Mouse (Mus musculus) left cerebral cortex, postnatal 36 days (tissue): ENCODE measurements around the gene Wrb. TPM values are rescaled to one million over a fixed set of nuclear protein-coding genes. Genes with fewer than 3 reads are reported as not detected.
"Not testable (repeated sequence)": the region's sequence is repeated elsewhere in the genome, so short reads cannot be mapped to it uniquely, and the experiment has no call there.

Experiments
- DNase-seq, 2 experiments: peaks; one replicate each; pipeline ENCODE4 v3.0.0; 2021 to 2022; ENCODE audit warnings: low spot score in 2 of 2, mixed read lengths in 1 of 2
- intact Hi-C: fragments of 180-260 bp; cut with DNase I; formaldehyde crosslinking; loops from one replicate; pipeline ENCODE4 v1.15.1; 2025
- total RNA-seq, 2 experiments: library from RNA; stranded (reverse); gene quantifications; 2 replicates each; pipeline ENCODE4 v1.2.3; 2021

The Wrb gene
- 10 to 100 TPM; 67.9 to 69.4 TPM for total RNA-seq

DNA sequence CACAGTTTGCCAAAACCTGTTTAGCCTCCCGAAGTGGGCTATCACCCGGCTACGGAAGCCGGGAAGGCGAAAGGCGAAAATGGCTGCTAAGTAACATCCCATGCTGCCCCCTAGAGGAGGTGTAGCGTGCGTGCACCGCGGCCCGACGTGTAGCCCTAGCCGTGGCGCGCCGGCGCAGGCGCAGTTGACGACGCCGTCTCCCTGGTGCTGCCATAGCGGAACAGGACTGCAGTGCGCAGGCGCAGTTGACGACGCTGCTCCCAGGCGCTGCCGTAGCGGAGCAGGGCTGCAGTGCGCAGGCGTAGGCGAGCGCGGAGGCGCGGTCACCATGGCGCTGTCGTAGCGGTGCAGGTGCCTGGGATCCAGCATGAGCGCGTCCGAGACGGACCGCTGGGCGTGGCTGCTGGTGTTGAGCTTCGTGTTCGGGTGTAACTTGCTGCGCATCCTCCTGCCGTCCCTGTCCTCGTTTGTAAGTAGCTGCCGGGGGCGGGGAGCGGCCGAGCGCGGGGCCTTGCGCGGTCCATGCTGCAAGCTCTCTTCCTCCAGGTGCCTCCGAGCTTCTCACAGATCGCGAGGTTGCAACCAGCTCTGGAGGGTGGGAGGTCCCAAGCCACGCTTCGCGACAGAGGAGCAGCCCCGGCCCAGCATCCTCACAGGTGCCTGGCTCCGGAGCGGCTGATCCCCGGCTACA lies at the start of gene Wrb:
Gene Wrb (plus strand): TSS at position 298 of the 691 bp plus-strand sequence.
- DNase-seq: peak; percentile 100
- intact Hi-C loops: loop anchor here (2.0 kb wide), 2 partner anchors 18 to 62 kb away; partner anchors contain the start of genes Brwd1 and Hmgn1

DNA sequence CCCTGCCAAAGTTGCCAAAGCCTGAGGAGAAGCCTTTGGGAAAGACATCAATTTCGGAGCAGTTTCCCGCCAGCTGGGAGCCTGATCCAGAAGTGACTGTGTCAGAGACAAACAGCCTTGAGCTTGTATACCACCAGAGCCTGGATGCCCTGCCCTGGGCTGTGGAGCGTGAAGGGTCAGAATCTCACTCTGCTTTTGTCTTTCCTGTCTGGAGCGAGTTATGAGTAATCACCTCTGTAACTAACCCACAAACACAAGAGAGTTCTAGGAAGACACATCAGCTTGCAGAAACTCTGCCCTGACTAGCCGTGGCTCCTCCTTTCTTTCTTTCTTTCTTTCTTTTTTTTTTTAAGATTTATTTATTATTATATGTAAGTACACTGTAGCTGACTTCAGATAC lies 49.2 kb upstream of the Wrb start:
- DNase-seq: no peak
- intact Hi-C loops: no loop called here

DNA sequence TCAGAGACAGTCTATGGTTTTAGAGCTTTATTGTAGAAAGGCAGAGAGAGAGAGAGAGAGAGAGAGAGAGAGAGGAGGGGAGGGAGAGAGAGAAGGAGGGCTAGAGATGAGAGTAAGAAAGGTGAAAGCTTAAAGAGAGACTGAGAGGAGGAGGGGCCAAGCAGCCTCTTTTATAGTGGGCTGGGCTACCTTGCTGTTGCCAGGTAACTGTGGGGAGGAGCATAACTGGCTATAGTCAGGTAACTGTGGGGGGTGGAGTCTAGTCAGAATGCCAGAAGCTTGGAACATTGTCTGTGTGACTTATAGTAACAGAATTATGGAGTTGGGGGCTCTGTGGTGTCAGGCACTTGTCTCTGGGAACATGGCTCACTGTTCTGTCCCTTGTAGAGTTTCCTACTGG lies 47.4 kb upstream of the Wrb start:
- DNase-seq, intact Hi-C loops: not testable (repeated sequence)

DNA sequence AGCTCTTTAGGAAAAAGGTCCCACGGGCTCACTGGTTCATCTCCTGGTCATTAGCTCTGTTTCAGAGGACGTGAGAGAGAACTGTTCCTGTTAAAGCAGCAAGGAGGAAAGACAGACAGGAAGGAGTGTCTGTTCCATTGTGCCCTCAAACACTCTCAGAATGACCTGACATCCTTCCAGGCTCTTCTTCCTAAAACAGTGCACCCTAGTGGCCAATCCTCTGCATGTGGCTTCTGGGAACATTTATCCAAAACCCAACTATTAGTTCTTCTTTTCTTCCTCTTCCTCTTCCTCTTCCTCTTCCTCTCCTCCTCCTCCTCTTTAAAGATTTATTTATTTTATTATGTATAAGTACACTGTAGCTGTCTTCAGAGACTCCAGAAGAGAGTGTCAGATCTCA lies 42.2 kb upstream of the Wrb start:
- no peak for DNase-seq
- intact Hi-C loops: no loop called here

GRCm38 (mm10) chr16:96109673-96110072 lies 35.5 kb upstream of the Wrb start:
- intact Hi-C loops: no loop called here
- DNase-seq: no peak

DNA sequence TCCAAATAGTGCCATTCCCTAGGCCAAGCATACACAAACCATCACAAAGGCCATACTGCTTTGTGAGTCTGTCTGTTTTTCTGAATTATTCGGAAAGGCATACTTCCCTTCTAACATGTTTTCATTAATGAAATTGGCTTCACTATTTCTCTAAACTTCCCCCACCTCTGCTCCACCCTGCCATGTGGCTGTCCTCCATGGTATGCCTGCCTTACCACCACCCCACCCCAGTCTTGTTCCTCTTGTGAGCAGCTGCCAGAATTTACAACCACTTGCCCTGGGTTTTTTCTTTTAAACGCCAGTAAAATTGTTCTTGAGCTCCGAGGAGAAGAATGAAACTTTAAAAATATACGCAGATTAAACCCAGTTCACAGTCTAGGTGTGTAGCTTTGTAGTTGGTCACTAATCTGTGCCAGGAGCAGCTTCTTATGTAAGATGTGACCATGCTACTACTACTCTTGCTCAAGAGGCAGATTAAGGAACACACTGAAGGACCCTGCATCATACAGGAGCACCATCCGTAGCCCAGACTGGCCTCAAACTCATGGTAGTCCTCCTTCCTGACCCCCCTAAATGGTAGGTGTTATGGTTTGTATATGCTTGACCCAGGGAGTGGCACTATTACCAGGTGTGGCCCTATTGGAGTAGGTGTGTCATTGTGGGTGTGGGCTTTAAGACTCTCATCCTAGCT lies 34.4 kb upstream of the Wrb start:
- intact Hi-C loops: no loop called here
- DNase-seq: no peak

DNA sequence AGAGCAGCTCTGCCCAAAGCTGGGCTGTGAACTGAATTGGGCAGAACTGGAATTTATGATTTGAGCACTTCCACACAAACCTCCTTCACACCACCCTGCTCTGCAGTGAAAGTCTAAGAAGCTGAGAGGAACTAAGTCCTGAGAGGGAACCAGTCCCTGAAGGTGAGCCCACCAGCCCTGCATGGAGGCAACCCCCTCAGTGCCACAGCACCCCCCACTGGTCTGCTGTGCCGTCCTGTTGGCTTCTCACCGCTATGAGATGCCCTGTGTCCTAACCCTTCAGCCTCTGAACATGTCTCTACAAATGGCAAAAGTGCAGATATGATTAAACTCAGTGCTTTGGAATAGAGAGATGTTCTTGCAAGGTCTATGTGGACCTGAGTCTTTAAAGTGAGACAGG lies 32.4 kb upstream of the Wrb start:
- no peak for DNase-seq
- intact Hi-C loops: no loop called here

DNA sequence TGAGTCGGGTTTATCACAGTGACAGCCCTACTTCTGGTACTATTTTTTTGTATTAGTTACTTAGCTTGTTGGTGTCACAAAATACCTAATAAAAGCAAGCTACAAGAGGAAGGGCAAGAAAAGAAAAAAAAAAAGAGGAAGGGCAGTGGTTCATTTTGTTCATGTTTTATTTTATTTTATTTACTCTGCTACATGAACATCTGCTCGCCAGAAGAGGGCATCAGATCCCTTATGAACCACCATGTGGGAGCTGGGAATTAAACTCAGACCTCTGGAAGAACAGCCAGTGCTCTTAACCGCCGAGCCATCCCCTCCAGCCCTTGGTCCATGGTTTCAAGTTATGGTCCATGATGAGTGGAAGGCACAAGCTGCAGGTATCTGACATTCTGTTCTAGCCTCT lies 30.5 kb upstream of the Wrb start:
- no peak for DNase-seq
- intact Hi-C loops: no loop called here

- intact Hi-C loops: no loop called here
- no peak for DNase-seq
Measured at GRCm38 (mm10) chr16:96120022-96120623, 25.1 kb upstream of the Wrb start.

DNA sequence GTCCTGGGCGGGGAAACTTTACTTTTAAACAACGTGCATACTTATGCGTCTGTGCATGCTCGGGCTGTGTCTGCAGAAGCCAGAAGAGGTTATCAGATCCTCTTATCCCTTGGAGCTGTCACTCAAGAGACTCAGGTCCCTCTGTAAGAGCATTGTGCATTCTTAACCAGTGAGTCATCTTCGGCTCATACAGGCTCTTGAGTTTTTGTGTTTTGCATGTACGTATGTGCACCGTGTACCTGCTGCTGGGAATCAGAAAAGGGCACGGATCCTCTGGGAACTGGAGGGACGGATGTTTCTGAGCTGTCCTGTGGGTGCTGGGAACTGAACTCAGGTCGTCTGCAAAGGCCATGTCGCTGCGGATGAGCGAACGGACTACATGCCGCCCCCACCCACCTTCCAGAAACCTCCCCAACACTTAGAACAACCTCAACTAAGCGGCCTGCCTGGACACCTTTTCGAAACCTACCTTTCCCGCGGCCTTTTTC lies 18.5 kb upstream of the Wrb start:
- intact Hi-C loops: loop anchor here (1.0 to 2.0 kb wide), 2 partner anchors 18 to 44 kb away; partner anchors contain the start of genes Brwd1 and Wrb
- peak in 1 of 2 experiments; percentile 26 for DNase-seq

DNA sequence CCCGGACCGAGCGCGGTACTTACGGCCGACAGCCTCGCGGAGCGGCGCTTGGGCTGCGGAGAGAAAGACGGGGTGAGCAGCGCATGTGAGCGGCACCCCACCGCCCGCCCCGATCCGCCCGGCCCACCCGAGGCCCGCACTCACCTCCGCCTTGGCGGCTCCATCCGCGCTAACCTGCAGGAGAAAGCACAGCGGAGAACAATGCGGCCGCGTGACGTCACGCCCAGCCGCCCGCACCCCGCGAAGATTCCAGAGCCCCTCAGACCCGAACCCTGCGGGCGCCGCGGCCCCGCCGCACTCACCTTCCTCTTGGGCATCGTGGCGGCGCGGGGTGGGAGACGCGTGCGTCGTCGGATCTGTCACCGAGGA lies 17.9 kb upstream of the Wrb start:
- no peak for DNase-seq
- intact Hi-C loops: loop anchor here (1.0 to 2.0 kb wide), 2 partner anchors 18 to 45 kb away; partner anchors contain the start of genes Brwd1 and Wrb

- DNase-seq: peak; percentile 92 to 94
- intact Hi-C loops: loop anchor here (1.0 to 2.0 kb wide), 2 partner anchors 17 to 46 kb away; partner anchors contain the start of genes Brwd1 and Wrb
Measured at GRCm38 (mm10) chr16:96127657-96128344, 17.4 kb upstream of the Wrb start, which contains the start of gene Hmgn1. Gene Hmgn1 (minus strand): TSS chr16:96127729.

GRCm38 (mm10) chr16:96128466-96128865 lies 16.7 kb upstream of the Wrb start:
- no peak for DNase-seq
- intact Hi-C loops: no loop called here

- intact Hi-C loops: loop anchor here (2.0 kb wide), 2 partner anchors 18 to 62 kb away; partner anchors contain the start of genes Brwd1 and Hmgn1
- not testable (repeated sequence) for DNase-seq
Measured at GRCm38 (mm10) chr16:96144748-96145109, 478 bp upstream of the Wrb start.

- intact Hi-C loops: loop anchor here (2.0 kb wide), 2 partner anchors 19 to 63 kb away; partner anchors contain the start of genes Brwd1 and Hmgn1
- no peak for DNase-seq
Measured at GRCm38 (mm10) chr16:96145814-96146213, 607 bp downstream of the Wrb start.

GRCm38 (mm10) chr16:96148834-96149233 lies 3.6 kb downstream of the Wrb start:
- no peak for DNase-seq
- intact Hi-C loops: no loop called here

- intact Hi-C loops: no loop called here
- no peak for DNase-seq
Measured at GRCm38 (mm10) chr16:96149311-96149710, 4.1 kb downstream of the Wrb start.

- no peak for DNase-seq
- intact Hi-C loops: loop anchor here (10.0 kb wide), 1 partner anchor 106 kb away; no protein-coding TSS in a partner anchor
Measured at GRCm38 (mm10) chr16:96150995-96151394, 5.8 kb downstream of the Wrb start.

DNA sequence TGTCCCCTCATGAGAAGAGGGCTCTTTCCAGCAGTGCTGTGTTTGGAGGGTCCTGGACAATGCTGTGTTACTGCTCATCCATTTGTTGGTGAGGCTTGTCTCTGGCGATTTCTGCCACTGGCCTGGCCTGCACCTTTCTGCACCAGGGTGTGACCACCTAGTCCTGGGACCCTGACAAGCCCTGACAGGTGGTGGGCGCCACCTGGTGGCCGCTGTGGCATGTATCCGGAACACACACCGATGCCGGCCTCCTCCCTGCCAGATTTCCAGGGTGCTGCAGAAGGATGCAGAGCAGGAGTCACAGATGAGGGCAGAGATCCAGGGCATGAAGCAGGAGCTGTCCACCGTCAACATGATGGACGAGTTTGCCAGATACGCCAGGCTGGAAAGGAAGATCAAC lies 6.3 kb downstream of the Wrb start:
- intact Hi-C loops: loop anchor here (10.0 kb wide), 1 partner anchor 107 kb away; no protein-coding TSS in a partner anchor
- peak; percentile 28 to 49 for DNase-seq
